Comparison of ENCODE assay signal across 15 mouse cellular contexts in the genomic region with DNA sequence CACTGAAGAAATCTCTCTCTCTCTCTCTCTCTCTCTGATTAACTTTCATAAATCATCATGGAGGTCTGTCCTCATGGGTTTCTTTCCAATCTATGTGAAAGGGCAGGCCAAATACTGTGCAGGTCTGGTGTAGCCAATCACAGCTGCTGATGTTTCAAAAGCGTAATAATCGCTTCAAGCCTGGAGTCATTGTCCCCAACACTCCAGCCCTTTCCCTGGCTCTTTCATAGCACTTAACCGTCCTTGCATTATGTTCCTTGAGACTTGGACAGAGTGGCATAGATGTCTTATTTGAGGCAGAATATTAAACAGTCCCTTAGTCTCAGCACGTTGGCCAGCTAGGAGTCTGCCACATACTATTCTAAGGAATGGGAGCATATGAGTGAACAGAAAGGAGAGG.
"Had no signal": no experiment of that assay in that cellular context is flagged by ENCODE, and none has a peak within 500 bp of the region (broad histone marks: within the 10 kb centered on the region; RNA-seq: fewer than 3 reads in every experiment).

No protein-coding gene starts in this region.

- H3K27me3 ChIP-seq: limb, embryonic 12.5 days; liver, embryonic 13.5 days; lung, embryonic 15.5 days; megakaryocyte, embryonic 14.5 days had no signal

- H3K4me3 ChIP-seq: limb, embryonic 12.5 days; liver, embryonic 13.5 days; lung, embryonic 15.5 days; megakaryocyte, embryonic 14.5 days had no signal

- H3K4me1 ChIP-seq: limb, embryonic 12.5 days; liver, embryonic 13.5 days; lung, embryonic 15.5 days; megakaryocyte, embryonic 14.5 days had no signal

- H3K27ac ChIP-seq: kidney, postnatal 0 days; limb, embryonic 12.5 days; liver, embryonic 13.5 days; lung, embryonic 15.5 days; macrophage; stomach, postnatal 0 days had no signal

- H3K9me3 ChIP-seq: limb, embryonic 12.5 days; liver, embryonic 13.5 days; lung, embryonic 15.5 days; megakaryocyte, embryonic 14.5 days had no signal

- H3K4me2 ChIP-seq: limb, embryonic 12.5 days; liver, embryonic 13.5 days; lung, embryonic 15.5 days had no signal

- H3K36me3 ChIP-seq: limb, embryonic 12.5 days; liver, embryonic 13.5 days; lung, embryonic 15.5 days had no signal

- H3K9ac ChIP-seq: limb, embryonic 12.5 days; liver, embryonic 13.5 days; liver, postnatal 0 days; lung, embryonic 15.5 days had no signal

- ATAC-seq: liver, postnatal 0 days had no signal

- DNase-seq: kidney, adult 9 months; kidney, postnatal 36 days; layer of hippocampus, adult 9-11 months; layer of hippocampus, postnatal 36 days; liver; liver, embryonic 13.5 days; liver, postnatal 0 days; lung, postnatal 14 days; thymus, postnatal 4 days had no signal
